ENCODE assay signal across 12 mouse cellular contexts in the genomic region with DNA sequence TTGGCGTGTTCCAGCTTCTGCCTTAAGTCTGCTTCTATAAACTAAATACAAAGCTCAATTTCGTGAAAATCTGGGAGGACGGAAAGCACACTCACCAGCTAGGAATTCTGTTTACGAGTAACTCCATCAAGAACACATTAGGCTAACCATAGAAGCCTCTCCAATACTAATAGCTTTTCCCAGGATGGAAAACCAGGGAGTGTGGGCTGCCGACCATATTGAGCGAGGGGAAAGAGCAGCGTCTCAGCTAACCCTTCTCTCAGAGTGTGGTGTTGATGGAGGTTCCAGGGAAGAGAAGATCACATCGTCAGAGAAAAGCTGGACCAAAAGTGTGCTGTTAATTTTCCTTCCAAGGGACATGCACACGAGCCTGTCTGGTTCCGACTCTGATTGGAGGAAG.
A peak's percentile ranks its signal among the peaks of the same experiment; 100 is the strongest.
DNase-seq lines count a peak whose midpoint lies in the region; ATAC-seq lines count a peak whose summit lies in the region.
"Had no signal": no experiment of that assay in that cellular context is flagged by ENCODE, and none has a peak within 500 bp of the region (broad histone marks: within the 10 kb centered on the region; RNA-seq: fewer than 3 reads in every experiment).

No protein-coding gene starts in this region.

- no peak for DNase-seq in hindbrain, embryonic 10.5 days (ENCODE audit: low spot score)
- no peak for DNase-seq in midbrain, embryonic 10.5 days (ENCODE audit: low spot score)
- no peak for DNase-seq in kidney, adult 11 months
- no peak for DNase-seq in left cerebral cortex, adult 18-20 months (ENCODE audit: low spot score in 2 of 2)
- DNase-seq: cerebellum, adult 9-10 months; heart, adult 18-20 months; kidney, postnatal 10 days; liver, embryonic 13.5 days had no signal

- peaks cover 13% of the 10 kb centered on the region for H3K4me1 ChIP-seq in hindbrain, embryonic 13.5 days (replicated peaks)
- H3K4me1 ChIP-seq in hindbrain, embryonic 10.5 days (replicated peaks): peaks cover 16% of the 10 kb centered on the region
- H3K4me1 ChIP-seq in midbrain, embryonic 13.5 days (replicated peaks): peaks cover 14% of the 10 kb centered on the region
- H3K4me1 ChIP-seq in midbrain, embryonic 10.5 days: peaks cover 16% of the 10 kb centered on the region
- H3K4me1 ChIP-seq in limb, embryonic 15.5 days: peaks cover 21% of the 10 kb centered on the region
- H3K4me1 ChIP-seq: liver, embryonic 13.5 days had no signal

- no peak overlapping the region for H3K9ac ChIP-seq in hindbrain, embryonic 13.5 days
- H3K9ac ChIP-seq in midbrain, embryonic 13.5 days (replicated peaks): no peak overlapping the region
- no peak overlapping the region for H3K9ac ChIP-seq in limb, embryonic 15.5 days
- H3K9ac ChIP-seq: liver, embryonic 13.5 days had no signal

- H3K9me3 ChIP-seq in hindbrain, embryonic 13.5 days: no peaks in the 10 kb centered on the region
- no peaks in the 10 kb centered on the region for H3K9me3 ChIP-seq in hindbrain, embryonic 10.5 days
- no peaks in the 10 kb centered on the region for H3K9me3 ChIP-seq in midbrain, embryonic 13.5 days
- no peaks in the 10 kb centered on the region for H3K9me3 ChIP-seq in midbrain, embryonic 10.5 days (replicated peaks)
- no peaks in the 10 kb centered on the region for H3K9me3 ChIP-seq in limb, embryonic 15.5 days
- H3K9me3 ChIP-seq: liver, embryonic 13.5 days had no signal

- ATAC-seq in hindbrain, embryonic 13.5 days (ENCODE audit: low FRiP score): no peak
- ATAC-seq in midbrain, embryonic 13.5 days: no peak
- peak; percentile 31; the same call in 1 of the 2 replicates for ATAC-seq in limb, embryonic 15.5 days (ENCODE audit: insufficient number of reproducible peaks, low FRiP score, low TSS enrichment, low read depth)
- ATAC-seq in monocyte, adult 5-6 weeks (replicated peaks; ENCODE audit: insufficient number of reproducible peaks, low FRiP score, low TSS enrichment, poor library complexity, severe bottlenecking): no peak

- 39% methylated on average over 10 of the region's 10 CpGs for WGBS in hindbrain, embryonic 13.5 days
- WGBS in hindbrain, embryonic 10.5 days: 46% methylated on average over 10 of the region's 10 CpGs
- 33% methylated on average over 10 of the region's 10 CpGs for WGBS in midbrain, embryonic 13.5 days
- 40% methylated on average over 10 of the region's 10 CpGs for WGBS in midbrain, embryonic 10.5 days
- WGBS in limb, embryonic 15.5 days: 26% methylated on average over 10 of the region's 10 CpGs

- no peak overlapping the region; the same call in 1 of the 2 replicates for H3K27ac ChIP-seq in hindbrain, embryonic 13.5 days
- H3K27ac ChIP-seq in hindbrain, embryonic 10.5 days: no peak overlapping the region
- no peak overlapping the region for H3K27ac ChIP-seq in midbrain, embryonic 13.5 days
- no peak overlapping the region for H3K27ac ChIP-seq in midbrain, embryonic 10.5 days (replicated peaks)
- H3K27ac ChIP-seq in limb, embryonic 15.5 days: peak overlapping the region; percentile 88
- H3K27ac ChIP-seq: liver, embryonic 13.5 days had no signal

- H3K27me3 ChIP-seq in hindbrain, embryonic 13.5 days: no peaks in the 10 kb centered on the region
- no peaks in the 10 kb centered on the region for H3K27me3 ChIP-seq in hindbrain, embryonic 10.5 days (ENCODE audit: insufficient read depth, poor library complexity, severe bottlenecking)
- H3K27me3 ChIP-seq in midbrain, embryonic 13.5 days: no peaks in the 10 kb centered on the region
- no peaks in the 10 kb centered on the region for H3K27me3 ChIP-seq in midbrain, embryonic 10.5 days (ENCODE audit: low read depth, poor library complexity, severe bottlenecking)
- H3K27me3 ChIP-seq in limb, embryonic 15.5 days: no peaks in the 10 kb centered on the region
- H3K27me3 ChIP-seq: liver, embryonic 13.5 days had no signal

- H3K4me3 ChIP-seq in hindbrain, embryonic 13.5 days: no peak overlapping the region
- no peak overlapping the region for H3K4me3 ChIP-seq in hindbrain, embryonic 10.5 days
- H3K4me3 ChIP-seq in midbrain, embryonic 13.5 days (replicated peaks): no peak overlapping the region
- H3K4me3 ChIP-seq in midbrain, embryonic 10.5 days: no peak overlapping the region
- H3K4me3 ChIP-seq in limb, embryonic 15.5 days: peak overlapping the region; percentile 12; the same call in 1 of the 2 replicates
- H3K4me3 ChIP-seq: liver, embryonic 13.5 days had no signal

- 0 out of 2 replicates have a peak overlapping the region, but pooled peaks have one; percentile 4 for H3K4me2 ChIP-seq in hindbrain, embryonic 13.5 days
- 0 out of 2 replicates have a peak overlapping the region, but pooled peaks have one; percentile 23 for H3K4me2 ChIP-seq in midbrain, embryonic 13.5 days (replicated peaks)
- H3K4me2 ChIP-seq in limb, embryonic 15.5 days: peak overlapping the region; percentile 36
- H3K4me2 ChIP-seq: liver, embryonic 13.5 days had no signal

- no peaks in the 10 kb centered on the region for H3K36me3 ChIP-seq in hindbrain, embryonic 13.5 days
- H3K36me3 ChIP-seq in hindbrain, embryonic 10.5 days: no peaks in the 10 kb centered on the region
- H3K36me3 ChIP-seq in midbrain, embryonic 13.5 days: no peaks in the 10 kb centered on the region
- H3K36me3 ChIP-seq in midbrain, embryonic 10.5 days: no peaks in the 10 kb centered on the region
- H3K36me3 ChIP-seq in limb, embryonic 15.5 days: no peaks in the 10 kb centered on the region
- H3K36me3 ChIP-seq: liver, embryonic 13.5 days had no signal
